Mouse (Mus musculus): ENCODE data around the gene Gpat3.

Gpat3 gene

GRCm38 (mm10) chr5:100917252-100917774 lies 71.8 kb downstream of the Gpat3 start:
- DNase-seq = peak; percentile 20

DNA sequence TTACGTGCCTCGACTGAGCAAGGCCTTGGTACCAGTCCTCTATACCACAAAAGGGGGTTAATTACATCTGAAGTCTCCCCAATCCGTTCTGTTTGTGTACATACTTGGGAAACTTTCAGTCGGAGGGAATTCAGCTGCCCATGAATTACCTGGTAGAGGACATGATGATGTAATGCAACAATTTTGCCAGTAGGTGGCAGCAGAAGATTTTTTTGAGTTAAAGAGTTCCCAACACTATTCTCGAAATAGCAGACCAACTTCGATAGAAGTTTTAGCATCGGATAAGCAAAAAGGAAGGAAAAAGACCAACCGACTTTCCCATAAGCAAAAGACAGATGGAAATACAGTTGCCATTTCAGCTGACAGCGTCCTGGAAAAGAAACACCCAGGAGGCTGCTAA lies 73.6 kb downstream of the Gpat3 start:
- peak; percentile 47 for DNase-seq

DNA sequence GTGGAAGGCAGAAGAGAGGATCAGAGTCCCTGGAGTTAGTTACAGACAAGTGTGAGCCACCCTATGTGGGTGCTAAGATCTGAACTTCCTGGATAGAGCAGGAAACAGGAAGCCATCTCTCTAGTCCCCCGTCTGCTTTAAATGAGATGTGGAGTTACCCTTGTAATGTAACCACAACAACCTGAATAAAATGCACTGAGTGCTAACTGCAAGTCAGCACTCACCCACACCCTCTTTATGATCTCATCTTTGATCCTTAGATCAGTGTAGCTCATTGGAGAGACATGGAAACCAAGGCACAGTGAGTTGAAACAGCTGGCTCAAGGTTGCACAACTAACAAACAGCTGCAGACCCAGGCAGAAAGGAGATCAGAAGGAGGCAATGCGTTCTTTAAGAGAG lies 84.2 kb downstream of the Gpat3 start:
- DNase-seq = no peak

- no peak for DNase-seq
Measured at GRCm38 (mm10) chr5:100943716-100944115, 98.2 kb downstream of the Gpat3 start.

GRCm38 (mm10) chr5:100945336-100945735 lies 99.8 kb downstream of the Gpat3 start:
- no peak for DNase-seq

Data from cerebellum, adult 9-10 months (tissue).